Mouse (Mus musculus): ENCODE data around the gene Carmil1. TPM values are rescaled to one million over a fixed set of nuclear protein-coding genes. Genes with fewer than 3 reads are reported as not detected.

The Carmil1 gene
- polyA plus RNA-seq, 1 experiment from 2014 or later = 43.5 TPM

- Histone ChIP-seq H3K36me3 (no peaks in the 10 kb centered on the region), H3K9ac (replicated peaks) (no peak overlapping the region), H3K27me3 (no peaks in the 10 kb centered on the region), H3K9me3 (no peaks in the 10 kb centered on the region), H3K4me2 (no peak overlapping the region), H3K4me3 (replicated peaks) (no peak overlapping the region), H3K27ac (no peak overlapping the region), H3K4me1 (replicated peaks) (no peaks in the 10 kb centered on the region)
- no peak for ATAC-seq (ENCODE audit: insufficient number of reproducible peaks, insufficient read depth, low FRiP score, low TSS enrichment, low read depth)
- 81% methylated on average over 5 of the region's 5 CpGs for WGBS
These were observed 308.3 kb downstream of the Carmil1 start for GRCm38 (mm10) chr13:23972271-23972670.

- H3K27ac ChIP-seq = no peak overlapping the region
- H3K9ac ChIP-seq (replicated peaks) = no peak overlapping the region
- no peaks in the 10 kb centered on the region for H3K4me1 ChIP-seq (replicated peaks)
- H3K9me3 ChIP-seq = no peaks in the 10 kb centered on the region
- ATAC-seq (ENCODE audit: insufficient number of reproducible peaks, insufficient read depth, low FRiP score, low TSS enrichment, low read depth) = no peak
- no peaks in the 10 kb centered on the region for H3K27me3 ChIP-seq
- no peak overlapping the region for H3K4me2 ChIP-seq
- H3K36me3 ChIP-seq = no peaks in the 10 kb centered on the region
- WGBS = 82% methylated on average over 2 of the region's 2 CpGs
- H3K4me3 ChIP-seq (replicated peaks) = no peak overlapping the region
These were observed 308.7 kb downstream of the Carmil1 start for GRCm38 (mm10) chr13:23971870-23972269.

- no peaks in the 10 kb centered on the region for H3K36me3 ChIP-seq
- H3K27me3 ChIP-seq = no peaks in the 10 kb centered on the region
- ATAC-seq (ENCODE audit: insufficient number of reproducible peaks, insufficient read depth, low FRiP score, low TSS enrichment, low read depth) = no peak
- no peaks in the 10 kb centered on the region for H3K4me1 ChIP-seq (replicated peaks)
- no peak overlapping the region for H3K4me3 ChIP-seq (replicated peaks)
- H3K4me2 ChIP-seq = no peak overlapping the region
- H3K9ac ChIP-seq (replicated peaks) = no peak overlapping the region
- 92% methylated on average over 2 of the region's 2 CpGs for WGBS
- H3K9me3 ChIP-seq = no peaks in the 10 kb centered on the region
- H3K27ac ChIP-seq = no peak overlapping the region
These were observed 315.7 kb downstream of the Carmil1 start for GRCm38 (mm10) chr13:23964909-23965308.

Other genes starting within 250 kb of the Carmil1 start
- gene Cmah, start 46.6 kb upstream of the Carmil1 start, polyA plus RNA-seq (2016; fragmentation: Nextera tagmentation; extraction: Ambion mirVana) = 0.19 and 0.24 TPM in 2 replicates